Mouse (Mus musculus) urinary bladder, postnatal 14 days (tissue): Measurements from ENCODE around the gene Tbc1d5.
"Not testable (repeated sequence)": the region's sequence is repeated elsewhere in the genome, so short reads cannot be mapped to it uniquely, and the experiment has no call there.

Experiments used
- DNase-seq: peaks from one replicate; pipeline ENCODE4 v3.0.0; 2021; ENCODE audit warnings: low spot score

The Tbc1d5 gene

DNA sequence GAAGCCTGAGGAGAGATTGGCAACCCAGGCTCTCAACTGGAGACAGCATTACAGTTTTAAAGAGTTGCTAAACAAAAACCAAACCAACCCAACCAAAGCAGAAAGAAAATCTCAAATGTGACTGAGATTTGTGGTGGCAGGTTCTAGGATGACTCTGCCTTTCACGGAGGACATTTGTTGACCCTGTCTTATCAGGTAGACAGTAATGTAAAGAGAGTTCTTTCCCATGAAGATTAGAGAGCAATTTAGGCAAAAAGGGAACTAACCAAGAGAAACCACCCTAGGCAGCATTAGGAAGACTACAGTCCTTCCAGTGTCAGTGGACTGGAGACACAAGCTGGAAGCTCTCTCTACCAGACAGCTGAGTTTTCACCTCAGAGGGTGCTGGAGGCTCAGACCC lies 438.3 kb downstream of the Tbc1d5 start:
- no peak for DNase-seq

DNA sequence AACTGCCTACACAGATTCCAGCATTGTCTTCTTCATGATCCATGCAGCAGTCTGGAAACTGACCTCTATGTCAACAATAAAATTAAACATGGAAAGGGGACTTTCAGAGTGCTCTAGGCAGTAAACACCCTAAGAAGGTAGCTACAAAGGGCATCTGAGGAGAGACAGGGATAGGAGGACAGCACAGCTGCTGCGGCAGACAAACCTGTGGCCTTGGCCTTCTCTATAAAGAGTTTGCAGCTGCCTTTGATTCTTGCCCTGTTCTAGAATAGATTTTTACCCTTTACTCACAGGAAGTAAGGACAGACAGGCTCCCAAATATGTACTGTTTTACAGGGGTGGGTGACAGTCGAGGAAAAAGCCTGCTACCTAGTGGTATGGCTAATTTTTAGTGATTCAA lies 440.7 kb downstream of the Tbc1d5 start:
- DNase-seq: no peak

DNA sequence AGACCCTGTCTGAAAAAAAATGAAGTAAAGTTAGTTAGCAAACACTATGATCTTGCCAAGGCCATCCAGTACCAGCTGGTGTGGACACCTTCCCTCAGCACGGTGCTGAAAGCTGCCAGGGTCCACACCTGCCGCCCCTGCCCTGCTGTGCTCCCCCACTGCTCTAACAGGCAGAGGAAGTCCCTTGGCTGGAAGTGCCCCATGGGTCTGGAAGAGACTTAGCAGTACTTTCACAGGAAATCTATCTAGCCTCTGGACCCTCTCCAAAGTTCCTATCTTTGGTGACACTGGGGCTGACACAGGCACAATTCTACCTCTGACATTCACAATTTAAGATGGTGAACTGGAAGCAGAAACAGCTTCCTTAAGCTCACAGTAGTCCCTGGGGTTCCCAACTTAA lies 442.1 kb downstream of the Tbc1d5 start:
- DNase-seq: no peak

DNA sequence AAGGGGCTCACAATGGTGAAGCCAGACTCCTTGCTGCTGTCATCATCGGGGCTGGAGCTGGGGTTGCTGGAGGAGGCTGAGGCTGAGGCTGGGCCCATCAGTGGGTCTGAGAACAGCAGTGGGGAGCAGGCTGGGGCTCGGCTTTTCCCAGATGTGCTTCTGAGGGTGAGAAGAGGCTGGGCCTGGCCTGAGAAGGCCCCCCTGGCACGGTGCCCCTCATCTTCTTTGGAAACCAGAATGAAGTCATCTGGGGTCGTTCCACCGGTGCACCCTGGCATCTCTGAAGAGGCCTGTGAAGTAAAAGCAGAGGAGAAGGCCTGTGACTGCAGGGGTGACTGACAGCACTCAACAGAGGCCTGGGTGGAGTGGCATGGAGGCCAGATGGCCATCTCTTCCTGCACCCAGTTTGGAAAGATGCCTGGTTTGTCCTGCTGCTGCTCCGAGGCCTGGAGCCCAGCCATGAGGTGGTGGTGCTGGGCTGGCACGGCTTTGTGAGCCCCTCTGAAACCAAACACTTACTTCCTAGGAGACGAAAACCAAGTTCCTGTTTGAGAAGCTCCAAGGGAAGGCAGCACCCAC lies 443.1 kb downstream of the Tbc1d5 start:
- no peak for DNase-seq

DNA sequence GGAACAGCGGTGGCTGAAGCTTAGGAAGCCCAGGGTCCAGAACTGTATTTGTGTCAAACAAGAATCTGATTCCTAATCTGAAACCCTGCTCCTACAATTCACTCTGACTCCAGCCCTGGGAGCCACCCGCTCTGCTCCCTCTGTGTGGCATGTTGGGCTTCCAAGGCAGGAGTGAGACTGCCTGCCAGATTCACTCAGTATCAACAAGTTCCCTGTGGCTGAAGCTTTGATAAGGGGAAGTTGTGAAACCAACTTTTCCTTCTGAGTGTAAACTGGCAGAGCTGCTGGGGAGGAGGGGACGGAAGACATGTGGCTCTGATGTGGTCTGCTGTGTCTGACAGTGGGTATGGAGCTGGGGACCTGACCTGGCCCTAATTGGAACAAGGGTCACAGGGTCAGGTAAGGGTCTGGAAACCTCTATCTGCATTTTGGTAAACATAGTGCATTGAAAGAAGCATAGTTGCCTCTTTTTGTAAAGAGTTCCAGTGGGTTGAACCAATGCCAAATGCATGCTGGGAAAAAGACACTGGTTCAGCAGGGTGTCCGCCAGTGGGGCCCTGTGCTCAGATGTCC lies 443.7 kb downstream of the Tbc1d5 start:
- no peak for DNase-seq

DNA sequence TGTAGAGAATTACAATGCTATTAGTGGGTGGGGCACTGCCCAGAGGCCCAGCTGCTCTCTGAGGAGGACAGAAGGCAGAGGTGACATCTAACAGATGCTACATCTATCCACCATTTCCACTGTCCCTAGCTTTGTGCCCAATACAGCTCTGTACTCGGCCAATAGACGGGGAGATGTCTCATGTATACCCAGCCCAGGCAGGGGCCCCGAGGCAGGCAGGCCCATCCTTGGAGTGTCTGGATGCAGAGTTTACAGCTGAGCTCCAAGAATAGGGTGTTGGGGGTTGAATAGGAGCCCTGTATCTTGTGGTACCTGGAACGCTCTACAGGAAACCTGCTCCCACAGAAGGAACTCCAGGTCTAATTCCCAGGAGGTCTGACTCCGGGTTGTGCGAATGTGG lies 444.4 kb downstream of the Tbc1d5 start:
- no peak for DNase-seq

DNA sequence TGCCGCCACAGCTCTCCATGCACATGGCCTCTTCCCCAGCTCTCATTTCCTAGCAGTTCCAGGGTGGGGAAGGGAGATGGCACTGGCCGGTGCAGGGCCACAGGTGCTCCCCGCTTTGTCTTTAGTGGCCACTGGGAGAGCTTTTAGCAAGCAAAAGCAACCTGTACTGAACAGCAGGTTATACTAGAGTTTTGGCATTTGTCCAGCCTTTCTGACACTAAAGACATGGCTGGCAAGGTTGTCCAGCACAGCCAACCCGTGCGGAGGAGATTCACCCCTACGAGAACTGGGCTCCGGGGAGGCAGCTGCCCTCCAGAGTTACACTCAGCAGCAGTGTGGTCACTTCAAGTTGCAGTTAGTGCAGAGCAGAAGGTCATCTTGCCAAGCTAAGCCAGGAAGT lies 445.8 kb downstream of the Tbc1d5 start:
- no peak for DNase-seq

DNA sequence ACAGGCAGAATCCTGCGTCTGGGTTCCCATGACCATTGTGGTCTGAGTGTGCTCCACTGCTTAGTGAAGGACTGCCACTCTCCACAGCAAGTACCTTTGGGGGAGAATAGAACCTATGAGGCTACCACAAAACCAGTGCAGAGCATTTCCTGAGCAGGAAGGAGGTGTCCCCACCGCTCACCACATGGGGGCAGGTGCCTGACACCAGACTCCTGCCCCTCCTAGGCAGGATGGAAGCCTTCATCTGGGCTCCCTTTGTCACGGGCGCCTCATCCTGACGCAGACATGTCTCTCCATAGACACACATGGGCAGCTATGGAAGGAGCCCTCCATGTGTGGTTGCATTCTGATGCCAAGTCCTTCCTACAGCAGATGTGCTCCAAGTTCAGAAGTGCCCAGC lies 447.3 kb downstream of the Tbc1d5 start:
- no peak for DNase-seq

DNA sequence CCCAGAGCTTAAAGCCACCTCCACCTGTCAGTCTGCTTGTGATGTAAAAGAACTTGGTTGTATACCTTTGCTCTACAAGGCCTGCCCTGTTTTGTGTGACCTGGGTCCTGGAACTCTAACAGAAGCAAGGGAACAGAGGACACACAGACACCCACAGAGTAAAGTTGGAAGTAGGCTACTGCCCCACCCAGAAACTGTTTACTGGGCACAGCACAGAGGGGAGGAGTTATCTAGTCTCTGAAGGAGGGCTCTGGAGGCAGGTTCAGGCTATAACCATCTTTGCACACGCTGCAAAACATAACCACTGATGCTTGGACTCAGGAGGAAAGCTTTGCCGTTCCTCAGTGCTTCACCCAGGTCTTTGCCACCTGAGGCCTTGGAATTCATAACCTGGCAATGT lies 448.3 kb downstream of the Tbc1d5 start:
- DNase-seq: no peak

DNA sequence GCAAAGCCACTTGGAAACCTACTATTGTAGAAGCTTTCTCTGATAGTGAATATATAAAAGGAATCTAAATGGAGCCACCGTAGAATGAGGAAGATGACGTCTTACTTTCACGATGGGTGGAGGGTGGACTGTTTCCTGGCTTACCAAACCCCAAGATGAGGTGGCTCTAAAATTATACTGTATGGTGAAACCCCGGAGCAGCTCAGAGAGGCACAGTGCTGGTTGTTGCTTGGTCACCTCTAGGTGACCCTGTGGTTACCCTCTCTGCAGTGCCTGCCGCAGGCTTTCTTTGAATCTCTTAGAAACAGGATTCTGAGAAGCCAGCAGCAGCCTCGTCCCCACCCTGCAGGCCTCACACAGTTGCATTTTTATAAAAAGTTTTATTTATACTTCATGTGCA lies 449.6 kb downstream of the Tbc1d5 start:
- no peak for DNase-seq

DNA sequence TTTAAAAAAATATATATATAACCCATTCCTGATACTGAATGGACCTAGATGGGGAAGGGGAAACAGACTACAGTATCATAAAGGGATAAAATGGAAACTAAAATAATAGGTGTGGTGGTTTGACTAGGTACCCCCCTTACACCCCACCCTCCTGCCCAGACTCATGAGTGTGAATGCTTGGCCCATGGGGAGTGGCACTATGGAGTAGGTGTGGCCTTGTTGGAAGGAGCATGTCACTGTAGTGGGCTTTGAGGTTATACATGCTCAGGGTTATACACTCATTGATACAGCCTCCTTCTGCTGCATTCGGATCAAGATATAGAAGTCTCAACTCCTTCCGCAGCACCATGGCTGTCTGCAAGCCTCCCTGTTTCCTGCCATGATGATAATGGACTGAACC lies 450.1 kb downstream of the Tbc1d5 start:
- no peak for DNase-seq

DNA sequence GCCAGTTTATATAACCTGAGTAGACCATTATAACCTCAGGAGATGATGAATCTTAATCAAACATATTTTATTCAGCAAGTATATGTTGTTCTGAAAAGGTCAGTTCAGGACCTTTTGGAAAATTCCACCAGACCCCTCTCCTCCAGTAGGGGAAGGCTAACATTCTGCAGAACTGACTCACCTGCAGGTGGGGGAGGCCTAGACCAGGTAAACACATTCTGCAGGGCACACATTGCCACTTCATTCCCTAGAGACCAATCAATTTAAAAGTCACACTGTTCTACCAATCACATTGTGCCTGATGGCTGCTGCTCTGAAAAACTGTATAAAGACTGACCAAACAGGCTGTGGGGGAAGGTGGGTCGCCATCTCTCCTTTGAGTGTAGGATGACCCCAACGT lies 452.9 kb downstream of the Tbc1d5 start:
- no peak for DNase-seq

DNA sequence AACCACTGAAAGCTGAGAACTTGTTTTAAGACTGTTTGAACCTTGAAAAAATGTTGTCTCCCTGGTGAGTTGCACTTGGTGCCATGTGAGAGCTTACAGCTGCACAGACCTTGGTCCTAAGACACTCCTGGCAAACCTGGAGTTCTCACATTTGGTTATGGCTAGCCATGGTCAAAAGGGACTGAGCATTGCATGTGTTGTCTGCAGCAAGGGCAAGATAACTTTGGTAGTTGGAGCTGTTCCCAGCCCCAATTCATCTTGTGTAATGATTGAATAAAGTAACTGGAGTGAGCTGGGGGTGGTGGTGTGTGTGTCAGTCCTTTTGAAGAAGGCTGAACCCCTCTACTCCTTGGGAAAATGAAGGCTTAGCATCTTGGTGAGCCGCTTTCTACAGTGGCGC lies 454.8 kb downstream of the Tbc1d5 start:
- DNase-seq: no peak

DNA sequence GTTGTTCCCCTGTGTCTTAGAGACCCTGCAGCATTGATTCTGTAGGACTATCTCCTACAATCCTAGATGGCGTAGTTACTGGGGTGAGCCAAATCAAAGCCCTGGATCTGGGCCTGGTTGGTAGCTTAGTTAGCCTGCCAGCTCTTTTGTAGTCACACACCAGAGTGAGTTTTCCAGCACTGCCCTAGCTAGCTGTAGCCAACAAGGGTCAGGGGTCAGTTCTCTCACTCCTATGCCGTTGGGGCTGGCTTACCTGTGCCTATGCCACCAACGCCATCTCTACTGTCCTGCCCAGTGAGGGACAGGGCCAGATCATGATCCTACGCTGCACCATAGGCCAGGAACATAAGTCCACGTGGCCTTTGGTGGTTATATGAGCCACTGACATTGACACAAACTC lies 461.6 kb downstream of the Tbc1d5 start:
- no peak for DNase-seq

DNA sequence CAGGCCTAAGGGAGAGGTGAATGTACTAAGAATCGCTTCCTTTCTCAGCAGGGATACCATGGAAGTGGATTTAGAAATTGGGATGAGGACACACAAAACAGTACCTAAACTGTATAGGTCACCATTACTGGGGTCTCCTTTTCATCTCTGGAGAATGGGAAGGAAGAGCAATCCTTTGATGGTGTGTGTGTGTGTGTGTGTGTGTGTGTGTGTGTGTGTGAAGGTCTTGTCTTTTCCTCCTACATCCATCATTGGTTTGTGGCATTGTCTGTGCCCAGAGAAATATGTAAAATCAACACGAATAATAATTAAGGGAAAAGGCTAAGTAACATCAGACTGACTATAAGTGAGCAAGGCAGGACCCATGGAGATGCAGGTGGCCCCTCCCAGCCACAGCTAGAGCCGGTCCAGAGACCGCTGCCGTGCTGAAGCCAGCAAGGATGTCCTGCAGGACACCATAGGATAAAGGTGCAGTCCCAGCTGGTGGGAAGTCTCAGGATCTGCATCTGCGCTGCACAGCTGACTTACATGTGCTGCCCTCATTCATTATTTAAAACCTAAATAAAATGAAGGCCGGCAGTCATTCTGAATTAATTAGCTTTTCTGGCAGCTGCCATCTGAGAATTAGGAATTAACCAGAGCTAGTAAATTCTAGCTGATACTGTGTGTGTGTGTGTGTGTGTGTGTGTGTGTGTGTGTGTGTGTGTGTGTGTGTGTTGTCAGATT lies 468.5 kb downstream of the Tbc1d5 start:
- DNase-seq: no peak

DNA sequence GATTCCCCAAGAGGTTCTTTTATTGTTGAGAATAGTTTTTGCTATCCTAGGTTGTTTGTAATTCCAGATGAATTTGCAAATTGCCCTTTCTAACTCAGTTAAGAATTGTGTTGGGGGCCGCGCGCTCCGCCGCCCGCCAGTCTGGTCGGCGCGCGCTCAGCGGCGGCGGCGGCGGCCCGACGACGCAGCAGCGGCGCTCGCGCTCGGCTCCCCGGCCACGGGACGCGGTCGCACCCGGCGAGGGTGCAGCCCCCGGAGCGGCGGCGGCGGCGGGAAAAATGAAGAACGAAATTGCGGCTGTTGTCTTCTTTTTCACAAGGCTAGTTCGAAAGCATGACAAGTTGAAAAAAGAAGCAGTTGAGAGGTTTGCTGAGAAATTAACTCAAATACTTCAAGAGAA lies 480.7 kb downstream of the Tbc1d5 start:
- DNase-seq: not testable (repeated sequence)

DNA sequence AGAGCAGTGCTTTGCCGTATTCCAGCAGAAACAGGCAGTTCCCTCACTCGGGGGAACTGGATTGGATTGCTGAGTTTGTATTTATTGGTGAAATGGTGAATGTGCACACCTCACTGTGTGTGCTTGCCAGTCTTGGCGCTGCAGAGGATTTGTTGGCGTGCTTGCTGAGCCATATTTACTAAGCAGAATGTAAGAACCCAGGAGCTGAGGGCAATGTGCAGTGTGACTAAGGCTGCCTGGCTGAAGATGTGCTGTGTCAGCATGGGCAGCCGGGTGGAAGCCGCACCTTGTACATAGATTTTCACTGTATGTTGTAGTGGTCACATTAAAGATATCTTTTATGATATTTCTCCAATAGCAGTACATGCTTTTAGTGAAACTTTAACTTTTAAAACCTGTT lies 491.0 kb downstream of the Tbc1d5 start:
- DNase-seq: no peak

DNA sequence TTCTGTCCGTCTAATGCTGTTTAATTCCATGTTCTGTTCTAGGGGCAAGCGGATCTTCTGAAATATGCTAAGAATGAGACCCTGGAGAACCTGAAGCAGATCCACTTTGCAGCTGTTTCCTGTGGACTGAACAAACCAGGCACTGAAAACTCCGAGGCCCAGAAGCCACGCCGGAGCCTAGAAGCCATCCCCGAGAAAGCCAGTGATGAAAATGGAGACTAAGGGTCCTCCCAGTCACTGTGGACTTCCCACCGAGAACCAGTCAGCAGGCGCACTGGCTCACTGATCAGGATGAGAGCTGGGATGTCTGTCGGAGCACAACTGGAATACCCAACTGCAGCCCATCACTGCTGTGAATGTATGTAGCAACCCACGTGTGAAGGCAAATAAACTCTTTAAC lies 491.5 kb downstream of the Tbc1d5 start:
- no peak for DNase-seq

DNA sequence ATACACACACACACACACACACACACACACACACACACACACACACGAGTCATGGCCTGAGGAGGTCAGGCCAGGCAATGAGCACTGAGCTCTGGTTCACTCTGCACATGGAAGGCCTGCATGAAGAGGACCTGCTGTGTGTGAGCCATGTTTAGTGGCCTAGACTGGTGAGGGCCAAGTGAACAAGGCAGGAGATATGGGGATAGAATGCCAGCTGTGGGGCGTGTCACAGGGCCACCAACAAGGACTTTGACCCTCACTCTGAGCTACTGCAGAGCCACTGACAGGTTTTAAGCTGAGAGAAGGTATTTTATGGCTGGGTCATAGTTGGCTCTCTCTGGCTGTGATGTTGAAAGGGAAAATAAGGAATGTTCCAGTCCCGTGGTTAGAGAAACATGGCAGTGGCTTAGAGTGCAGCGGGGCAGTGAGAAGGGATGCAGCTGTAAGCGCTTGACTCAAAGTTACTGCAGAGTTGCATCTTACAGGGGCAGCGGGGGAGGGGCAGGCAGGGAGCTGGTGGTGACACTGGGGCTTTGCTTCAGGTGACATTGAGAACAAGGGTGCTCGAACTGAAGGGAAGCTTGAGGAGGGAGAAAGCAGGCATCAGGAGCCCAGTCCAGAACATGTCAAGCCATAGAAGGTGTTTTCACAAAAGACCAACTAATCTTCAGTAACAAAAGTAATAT lies 494.0 kb downstream of the Tbc1d5 start:
- DNase-seq: no peak
